Mouse (Mus musculus): Measurements from ENCODE around the gene Serpina6.

- TF ChIP-seq CTCF (IDR thresholded peaks at IDR 0.05; ENCODE audit: low read depth, low read length) (no peak), POLR2A (IDR thresholded peaks at IDR 0.05; ENCODE audit: extremely low read depth, insufficient read depth, low read length) (no peak)
These were observed 56.6 kb downstream of the Serpina6 start for GRCm38 (mm10) chr12:103600364-103600763.

Data from liver, adult 2 months (tissue).